Mouse (Mus musculus) midbrain, embryonic 10.5 days (tissue): ENCODE data around the gene 5031439G07Rik. TPM values are rescaled to one million over a fixed set of nuclear protein-coding genes. Genes with fewer than 3 reads are reported as not detected.

Experiments
- microRNA-seq: library from miRNA; unstranded; fragments of <30 nt; microRNA quantifications from one replicate; pipeline ENCODE4, GENCODE M21; 2017
- polyA plus RNA-seq: library from polyadenylated mRNA; unstranded; fragments of >200 nt; fragmentation: Nextera tagmentation; extraction: Ambion mirVana; gene quantifications from 2 replicates; pipeline ENCODE4 v1.2.1, GENCODE M21; 2016

Gene 5031439G07Rik
- polyA plus RNA-seq, 1 experiment from 2014 or later, result 10.1 TPM

Small RNA genes lying within 50 kb of the gene (microRNA-seq; reads per million reads assigned to microRNA genes)
- 23.0 reads per million, percentile 33 among the genes with 10 or more reads in this experiment for gene Mir1249

Other genes with a start within 250 kb of the 5031439G07Rik start
- gene Phf21b, start 132.5 kb downstream of the 5031439G07Rik start, polyA plus RNA-seq, result 9.5 and 11.9 TPM in 2 replicates
- 0.96 and 1.1 TPM in 2 replicates for gene Gm29666, start 68.5 kb downstream of the 5031439G07Rik start, polyA plus RNA-seq
- 70.5 and 70.7 TPM in 2 replicates for gene Nup50, start 65.1 kb downstream of the 5031439G07Rik start, polyA plus RNA-seq
- 0.16 TPM in 1 of 2 replicates, not detected in the other for gene Upk3a, start 28.6 kb upstream of the 5031439G07Rik start, polyA plus RNA-seq
- gene Fam118a, start 40.4 kb upstream of the 5031439G07Rik start, polyA plus RNA-seq, result 33.1 and 34.9 TPM in 2 replicates
- gene Smc1b, start 143.4 kb upstream of the 5031439G07Rik start, polyA plus RNA-seq, result 0.11 and 0.12 TPM in 2 replicates
- 0.41 and 0.57 TPM in 2 replicates for gene Ribc2, start 143.5 kb upstream of the 5031439G07Rik start, polyA plus RNA-seq
- 162 and 179 TPM in 2 replicates for gene Fbln1, start 217.4 kb upstream of the 5031439G07Rik start, polyA plus RNA-seq